Mouse (Mus musculus): Measurements from ENCODE around the gene Gltpd2. TPM values are rescaled to one million over a fixed set of nuclear protein-coding genes. Genes with fewer than 3 reads are reported as not detected.
A peak's percentile ranks its signal among the peaks of the same experiment; 100 is the strongest.
"Not testable (repeated sequence)": the region's sequence is repeated elsewhere in the genome, so short reads cannot be mapped to it uniquely, and the experiment has no call there.

Gene Gltpd2
- polyA plus RNA-seq, 1 experiment: not detected

GRCm38 (mm10) chr11:70525726-70526125, 6.7 kb downstream of the Gltpd2 start:
- peak overlapping the region; percentile 70 for H3ac ChIP-seq (ENCODE audit: control insufficient read depth, insufficient read length, low read depth)
- no peak for TF ChIP-seq CEBPB (IDR thresholded peaks at IDR 0.05; ENCODE audit: low read depth)
- TF ChIP-seq USF1 (IDR thresholded peaks at IDR 0.05; ENCODE audit: low read depth): no peak
- no peak for TF ChIP-seq MYOG (IDR thresholded peaks at IDR 0.05; ENCODE audit: control insufficient read depth, extremely low read depth, insufficient read length)
- no peak for TF ChIP-seq MYOD1 (IDR thresholded peaks at IDR 0.05; ENCODE audit: control insufficient read depth, insufficient read length, low read depth)
- no peak for TF ChIP-seq CTCF (IDR thresholded peaks at IDR 0.05; ENCODE audit: control insufficient read depth, insufficient read depth, insufficient read length)
- no peak for TF ChIP-seq MAX (IDR thresholded peaks at IDR 0.05)
- no peak for TF ChIP-seq FOSL1 (IDR thresholded peaks at IDR 0.05; ENCODE audit: insufficient read depth, low read length, poor library complexity, severe bottlenecking)
- H3K79me3 ChIP-seq (ENCODE audit: low read depth): peaks cover 16% of the 10 kb centered on the region
- H3K36me3 ChIP-seq (ENCODE audit: control insufficient read depth, insufficient read depth): peaks cover 35% of the 10 kb centered on the region
- peaks cover 24% of the 10 kb centered on the region for H3K79me2 ChIP-seq (ENCODE audit: control insufficient read depth, insufficient read depth)
- peak overlapping the region; percentile 97 for H3K4me3 ChIP-seq (ENCODE audit: insufficient read depth, poor library complexity, severe bottlenecking)
- no peaks in the 10 kb centered on the region for H3K27me3 ChIP-seq (ENCODE audit: control insufficient read depth, insufficient read depth, insufficient read length)

GRCm38 (mm10) chr11:70526211-70526610, 7.2 kb downstream of the Gltpd2 start:
- Histone ChIP-seq H3K27me3 (ENCODE audit: control insufficient read depth, insufficient read depth, insufficient read length) (no peaks in the 10 kb centered on the region), H3ac (ENCODE audit: control insufficient read depth, insufficient read length, low read depth) (no peak overlapping the region), H3K79me2 (ENCODE audit: control insufficient read depth, insufficient read depth) (peaks cover 24% of the 10 kb centered on the region), H3K79me3 (ENCODE audit: low read depth) (peaks cover 16% of the 10 kb centered on the region), H3K4me3 (ENCODE audit: insufficient read depth, poor library complexity, severe bottlenecking) (peak overlapping the region; percentile 97), H3K36me3 (ENCODE audit: control insufficient read depth, insufficient read depth) (peaks cover 35% of the 10 kb centered on the region)
- TF ChIP-seq CEBPB (IDR thresholded peaks at IDR 0.05; ENCODE audit: low read depth) (no peak), USF1 (IDR thresholded peaks at IDR 0.05; ENCODE audit: low read depth) (no peak), MYOG (IDR thresholded peaks at IDR 0.05; ENCODE audit: control insufficient read depth, extremely low read depth, insufficient read length) (no peak), MYOD1 (IDR thresholded peaks at IDR 0.05; ENCODE audit: control insufficient read depth, insufficient read length, low read depth) (no peak), FOSL1 (IDR thresholded peaks at IDR 0.05; ENCODE audit: insufficient read depth, low read length, poor library complexity, severe bottlenecking) (no peak), MAX (IDR thresholded peaks at IDR 0.05) (no peak), CTCF (IDR thresholded peaks at IDR 0.05; ENCODE audit: control insufficient read depth, insufficient read depth, insufficient read length) (no peak)

- H3K4me3 ChIP-seq (ENCODE audit: insufficient read depth, poor library complexity, severe bottlenecking): no peak overlapping the region
- peaks cover 35% of the 10 kb centered on the region for H3K36me3 ChIP-seq (ENCODE audit: control insufficient read depth, insufficient read depth)
- H3K27me3 ChIP-seq (ENCODE audit: control insufficient read depth, insufficient read depth, insufficient read length): no peaks in the 10 kb centered on the region
- TF ChIP-seq MAX (IDR thresholded peaks at IDR 0.05) (no peak), USF1 (IDR thresholded peaks at IDR 0.05; ENCODE audit: low read depth) (no peak)
- no peak overlapping the region for H3ac ChIP-seq (ENCODE audit: control insufficient read depth, insufficient read length, low read depth)
- H3K79me3 ChIP-seq (ENCODE audit: low read depth): peaks cover 16% of the 10 kb centered on the region
- peaks cover 24% of the 10 kb centered on the region for H3K79me2 ChIP-seq (ENCODE audit: control insufficient read depth, insufficient read depth)
Observed at GRCm38 (mm10) chr11:70528610-70529009, 9.6 kb downstream of the Gltpd2 start.

- H3ac ChIP-seq (ENCODE audit: control insufficient read depth, insufficient read length, low read depth); H3K4me3 ChIP-seq (ENCODE audit: insufficient read depth, poor library complexity, severe bottlenecking); H3K79me3 ChIP-seq (ENCODE audit: low read depth); H3K27me3 ChIP-seq (ENCODE audit: control insufficient read depth, insufficient read depth, insufficient read length): not testable (repeated sequence)
- peaks cover 34% of the 10 kb centered on the region for H3K36me3 ChIP-seq (ENCODE audit: control insufficient read depth, insufficient read depth)
- peaks cover 15% of the 10 kb centered on the region for H3K79me2 ChIP-seq (ENCODE audit: control insufficient read depth, insufficient read depth)
Observed at GRCm38 (mm10) chr11:70531065-70531464, 12.1 kb downstream of the Gltpd2 start.

- H3ac ChIP-seq (ENCODE audit: control insufficient read depth, insufficient read length, low read depth): no peak within 1 kb of the TSS
- peaks cover 16% of the 10 kb centered on the region for H3K36me3 ChIP-seq (ENCODE audit: control insufficient read depth, insufficient read depth)
- no peaks in the 10 kb centered on the region for H3K79me3 ChIP-seq (ENCODE audit: low read depth)
- no peaks in the 10 kb centered on the region for H3K27me3 ChIP-seq (ENCODE audit: control insufficient read depth, insufficient read depth, insufficient read length)
- H3K4me3 ChIP-seq (ENCODE audit: insufficient read depth, poor library complexity, severe bottlenecking): no peak within 1 kb of the TSS
- no peak for TF ChIP-seq MAX (IDR thresholded peaks at IDR 0.05)
- no peak for TF ChIP-seq MYOG (IDR thresholded peaks at IDR 0.05; ENCODE audit: control insufficient read depth, extremely low read depth, insufficient read length)
- H3K79me2 ChIP-seq (ENCODE audit: control insufficient read depth, insufficient read depth): no peaks in the 10 kb centered on the region
Observed at GRCm38 (mm10) chr11:70532839-70533238, 13.8 kb downstream of the Gltpd2 start, which contains the start of gene Gm40193. TSS of gene Gm40193 (minus strand) at chr11:70532939.

- H3ac ChIP-seq (ENCODE audit: control insufficient read depth, insufficient read length, low read depth): peak overlapping the region; percentile 41
- H3K27me3 ChIP-seq (ENCODE audit: control insufficient read depth, insufficient read depth, insufficient read length): no peaks in the 10 kb centered on the region
- no peaks in the 10 kb centered on the region for H3K36me3 ChIP-seq (ENCODE audit: control insufficient read depth, insufficient read depth)
- H3K79me2 ChIP-seq (ENCODE audit: control insufficient read depth, insufficient read depth): no peaks in the 10 kb centered on the region
- peak overlapping the region; percentile 41 for H3K4me3 ChIP-seq (ENCODE audit: insufficient read depth, poor library complexity, severe bottlenecking)
- H3K79me3 ChIP-seq (ENCODE audit: low read depth): no peaks in the 10 kb centered on the region
- no peak for TF ChIP-seq MAX (IDR thresholded peaks at IDR 0.05)
- no peak for TF ChIP-seq FOSL1 (IDR thresholded peaks at IDR 0.05; ENCODE audit: insufficient read depth, low read length, poor library complexity, severe bottlenecking)
- no peak for TF ChIP-seq USF1 (IDR thresholded peaks at IDR 0.05; ENCODE audit: low read depth)
- no peak for TF ChIP-seq CTCF (IDR thresholded peaks at IDR 0.05; ENCODE audit: control insufficient read depth, insufficient read depth, insufficient read length)
- no peak for TF ChIP-seq MYOD1 (IDR thresholded peaks at IDR 0.05; ENCODE audit: control insufficient read depth, insufficient read length, low read depth)
- no peak for TF ChIP-seq CEBPB (IDR thresholded peaks at IDR 0.05; ENCODE audit: low read depth)
- no peak for TF ChIP-seq MYOG (IDR thresholded peaks at IDR 0.05; ENCODE audit: control insufficient read depth, extremely low read depth, insufficient read length)
Observed at GRCm38 (mm10) chr11:70539423-70539822, 20.4 kb downstream of the Gltpd2 start.
